Mouse (Mus musculus) layer of hippocampus, postnatal 14 days (tissue): Measurements from ENCODE around the gene Gm17606. TPM values are rescaled to one million over a fixed set of nuclear protein-coding genes. Genes with fewer than 3 reads are reported as not detected.
"Not testable (repeated sequence)": the region's sequence is repeated elsewhere in the genome, so short reads cannot be mapped to it uniquely, and the experiment has no call there.

Experiments used
- DNase-seq, 2 experiments: peaks; one replicate each; pipeline ENCODE4 v3.0.0; 2021 to 2022; ENCODE audit warnings: low spot score in 2 of 2, mixed read lengths in 1 of 2
- long read RNA-seq, 2 experiments: library from polyadenylated mRNA; stranded (forward); transcript quantifications; one replicate each; pipeline ENCODE4 v2.0.0; 2021
- total RNA-seq, 2 experiments: library from RNA; stranded (reverse); gene quantifications; 2 replicates each; pipeline ENCODE4 v1.2.3; 2021

The Gm17606 gene
- total RNA-seq: not detected
- long read RNA-seq, experiment 1: 0 reads
- long read RNA-seq, experiment 2: 0 reads

DNA sequence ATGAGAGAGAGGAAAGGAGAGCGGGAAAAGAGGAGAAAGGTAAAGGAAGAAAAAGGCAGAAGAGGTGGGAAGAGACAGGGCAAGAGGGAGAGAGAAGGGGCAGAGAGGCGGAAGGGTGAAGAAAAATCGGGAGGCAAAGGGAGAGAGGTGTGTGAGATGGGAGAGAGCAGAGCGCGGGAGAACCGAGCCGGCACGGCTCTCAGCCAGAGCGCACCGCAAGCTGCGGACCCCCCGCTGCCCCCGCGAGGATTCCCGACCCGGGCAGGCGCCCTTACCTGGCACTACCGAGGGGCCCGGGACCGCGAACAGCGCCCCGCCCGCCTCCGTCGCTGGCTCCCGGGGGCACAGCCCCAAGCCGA lies at the start of gene Gm17606:
TSS of gene Gm17606 (plus strand) at position 7 of the 359 bp plus-strand sequence.
- DNase-seq: no peak

DNA sequence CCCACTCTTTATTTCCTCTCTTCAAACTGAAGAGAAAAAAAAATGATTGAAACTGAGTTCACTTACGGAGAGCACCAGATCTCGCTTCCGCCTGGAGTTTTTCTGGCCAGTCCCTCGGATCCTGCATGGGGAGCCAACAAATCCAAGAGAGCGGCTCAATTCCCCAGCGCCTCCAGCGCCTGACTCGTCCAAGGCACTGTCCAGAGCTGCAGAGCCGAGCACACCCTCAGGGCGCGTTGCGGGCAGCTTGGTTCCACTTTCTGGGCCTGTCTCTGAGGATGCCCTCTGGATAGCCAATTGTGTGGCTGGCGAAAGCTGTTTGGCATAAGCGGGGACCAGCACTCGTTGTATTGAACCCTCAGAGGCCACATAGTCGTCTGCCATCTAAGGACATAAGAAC lies 49.7 kb upstream of the Gm17606 start:
- DNase-seq: no peak

DNA sequence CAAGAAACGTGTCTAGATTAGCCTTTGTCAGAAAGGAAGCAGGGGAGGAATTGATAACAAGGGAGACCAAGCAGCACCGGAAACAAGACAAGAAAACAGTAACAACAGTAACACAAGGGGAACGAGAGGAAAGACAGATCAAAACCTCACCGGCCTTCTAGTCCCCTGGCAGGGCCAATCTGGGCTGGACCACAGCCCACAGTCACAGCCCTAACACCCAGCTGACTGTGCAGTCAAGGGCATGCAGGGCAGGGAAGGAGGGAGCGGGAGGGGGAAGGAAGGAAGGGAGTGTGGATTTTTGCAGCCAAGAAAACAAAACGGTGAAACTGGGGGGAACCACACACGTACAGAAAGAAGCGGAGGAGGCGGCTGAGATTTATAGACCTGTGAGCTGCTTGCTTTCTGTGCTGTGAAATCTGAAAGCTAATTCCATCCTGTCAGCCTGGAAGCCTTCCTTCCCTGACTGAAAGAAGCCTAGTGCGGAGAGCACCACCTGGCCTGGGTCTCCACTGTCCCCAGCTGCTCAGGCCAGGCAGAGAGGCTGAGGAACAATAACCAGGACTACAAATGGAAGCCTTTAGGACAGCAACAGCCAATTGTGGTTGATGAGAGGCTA lies 48.3 kb upstream of the Gm17606 start:
- no peak for DNase-seq

DNA sequence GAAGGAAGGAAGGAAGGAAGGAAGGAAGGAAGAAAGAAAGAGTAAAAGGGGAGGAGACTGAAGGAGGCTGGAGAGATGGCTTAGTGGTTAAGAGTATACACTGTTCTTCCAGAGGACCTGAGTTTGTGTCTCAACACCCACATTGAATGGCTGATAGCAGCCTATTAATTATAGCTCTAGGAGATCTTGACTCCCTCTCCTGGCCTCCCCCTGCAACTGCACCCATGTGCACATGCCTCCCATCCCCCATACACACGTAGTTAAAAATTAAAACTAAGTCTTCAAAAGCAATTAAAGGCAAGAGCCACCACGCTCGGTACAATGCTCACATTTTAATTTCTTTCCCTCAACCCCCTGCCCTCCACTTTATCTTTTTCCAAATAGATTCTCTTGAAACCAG lies 46.7 kb upstream of the Gm17606 start:
- DNase-seq: no peak

DNA sequence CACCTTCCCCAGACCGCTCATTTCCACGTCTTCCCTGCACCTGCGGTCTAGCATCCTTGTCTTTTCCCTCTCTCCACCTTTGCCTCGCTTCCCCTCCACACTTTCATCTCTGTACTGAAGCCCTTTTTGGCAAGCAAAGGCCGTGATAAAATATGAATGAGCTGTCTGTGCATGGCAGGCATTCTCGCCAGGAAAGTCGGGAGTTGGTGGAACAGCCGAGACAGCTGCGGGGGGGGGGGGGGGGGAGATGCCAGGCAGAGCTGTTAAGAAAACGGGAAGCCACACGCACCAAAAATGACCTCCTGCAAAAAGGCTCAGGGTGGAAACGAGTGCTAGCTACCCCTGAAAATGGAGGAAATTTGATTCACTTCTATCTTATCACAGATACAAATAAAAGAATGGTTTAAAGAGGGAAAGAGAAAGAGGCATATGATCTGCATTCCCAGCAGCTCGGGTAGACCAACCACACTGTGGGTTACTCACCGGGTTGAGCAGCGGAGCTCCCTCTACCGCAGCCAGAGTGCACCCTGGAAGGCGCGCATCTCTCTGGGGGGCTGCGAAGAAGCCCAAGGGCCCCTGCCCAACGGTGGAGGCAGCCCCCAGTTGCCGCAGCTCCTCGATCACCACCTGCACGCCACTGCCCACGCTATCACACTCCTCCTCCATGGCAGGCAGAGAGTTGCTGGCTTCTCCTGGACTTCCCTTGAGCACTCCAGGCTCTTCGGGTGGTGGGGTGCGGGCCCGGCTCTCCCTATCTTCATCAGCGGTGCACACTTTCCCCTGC lies 45.9 kb upstream of the Gm17606 start:
- DNase-seq: no peak

DNA sequence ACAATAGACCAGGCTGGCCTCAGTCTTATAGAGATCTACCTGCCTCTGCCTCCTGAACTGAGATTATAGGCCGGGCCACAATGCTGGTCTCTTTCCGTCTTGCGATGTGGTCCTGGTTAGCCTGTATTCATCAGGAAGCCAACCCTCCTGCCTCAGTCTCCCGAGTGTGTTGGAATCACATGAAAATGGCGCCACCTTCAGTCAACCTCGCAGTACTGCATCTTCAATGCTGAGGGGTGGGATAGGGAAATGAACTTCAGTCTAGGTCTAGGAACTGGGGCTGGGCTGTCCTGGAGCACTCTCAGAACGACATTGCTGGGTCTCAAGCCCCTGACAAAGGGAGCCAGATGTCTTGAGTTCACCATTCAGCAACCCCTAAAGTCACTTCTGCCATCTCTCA lies 43.7 kb upstream of the Gm17606 start:
- DNase-seq: no peak

DNA sequence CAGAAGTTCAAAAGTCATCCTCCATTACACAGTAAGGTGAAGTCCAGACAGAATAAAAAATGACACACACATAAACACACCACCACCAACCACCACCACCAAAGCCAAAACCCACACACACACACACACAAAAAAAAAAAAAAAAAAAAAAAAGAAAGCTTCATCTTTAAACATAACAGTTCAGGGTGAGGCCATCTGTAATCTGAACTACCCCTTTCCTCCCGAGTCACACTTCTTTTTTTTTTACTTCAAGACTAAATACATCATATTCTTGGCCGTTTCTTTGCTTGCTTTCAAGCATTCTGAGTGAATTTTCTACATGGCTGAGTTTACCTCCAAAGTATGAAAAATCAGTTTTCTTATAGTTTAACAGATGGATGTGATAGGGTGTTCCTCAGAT lies 39.2 kb upstream of the Gm17606 start:
- no peak for DNase-seq

DNA sequence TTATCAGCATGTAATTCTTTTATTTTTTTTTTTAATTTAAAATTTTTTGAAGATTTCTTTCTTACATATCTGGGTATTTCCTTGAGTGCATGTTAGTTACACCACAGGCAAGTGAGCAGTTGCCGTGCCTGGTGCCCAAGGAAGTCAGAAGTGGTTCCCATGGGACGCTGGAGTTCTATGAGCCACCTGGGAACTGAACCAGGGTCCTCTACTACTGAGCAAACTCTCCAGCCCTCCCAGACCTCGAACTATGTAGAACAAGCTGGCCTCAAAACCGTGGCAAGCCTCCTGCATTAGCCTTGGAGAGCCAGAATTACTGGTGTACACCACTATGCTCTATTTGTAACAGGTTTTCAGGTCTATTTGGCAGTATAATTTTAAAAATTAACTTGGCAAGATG lies 38.1 kb upstream of the Gm17606 start:
- DNase-seq: no peak

DNA sequence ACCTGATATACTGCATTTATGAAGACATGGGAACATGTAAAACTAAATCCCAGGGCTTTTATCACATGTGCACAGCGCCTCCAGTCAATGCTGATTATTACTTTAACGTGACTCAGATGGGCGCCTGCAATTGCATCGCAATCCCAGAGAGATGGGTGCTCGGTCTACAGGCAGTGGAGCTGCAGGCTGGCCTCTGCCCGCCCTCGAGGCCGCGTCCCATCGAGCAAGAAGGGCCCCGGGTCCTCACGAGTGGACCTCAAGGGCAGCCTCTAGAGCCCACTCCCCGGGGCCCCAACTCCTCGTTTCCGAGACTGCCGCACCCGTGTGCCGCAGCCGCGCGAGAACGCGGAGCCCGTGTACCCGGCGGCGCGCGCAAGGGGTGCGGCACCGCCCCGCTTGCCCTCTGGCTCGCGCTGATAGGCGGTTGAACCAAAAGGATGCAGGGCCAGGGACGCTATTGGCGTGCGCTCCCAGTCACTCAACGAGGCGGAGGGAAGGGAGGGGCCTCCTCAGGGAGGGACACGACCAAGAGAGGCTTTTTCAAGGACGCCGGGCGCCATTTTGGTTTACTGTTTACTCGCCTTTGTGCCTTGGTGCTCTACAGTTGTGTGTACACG lies 37.6 kb upstream of the Gm17606 start:
- DNase-seq: peak; percentile 94 to 97

DNA sequence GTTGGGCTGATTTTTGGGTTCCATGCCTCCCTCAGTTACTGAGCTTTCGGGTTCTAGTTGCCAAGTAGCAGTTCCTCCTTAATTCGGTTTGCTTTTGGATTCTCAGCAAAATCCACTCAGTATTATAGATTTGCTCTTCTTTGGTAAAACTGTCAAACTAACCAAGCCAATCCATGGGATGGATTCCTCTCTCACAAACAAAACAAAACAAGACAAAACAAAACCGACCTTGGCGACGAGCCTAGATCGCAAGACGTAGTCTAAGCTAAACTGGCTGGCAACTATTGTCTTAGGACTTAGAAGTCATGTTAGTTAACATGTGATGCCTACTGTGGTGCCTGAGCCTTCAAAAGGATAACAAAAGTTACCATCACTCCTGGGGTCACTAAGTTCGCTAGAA lies 37.1 kb upstream of the Gm17606 start:
- no peak for DNase-seq

DNA sequence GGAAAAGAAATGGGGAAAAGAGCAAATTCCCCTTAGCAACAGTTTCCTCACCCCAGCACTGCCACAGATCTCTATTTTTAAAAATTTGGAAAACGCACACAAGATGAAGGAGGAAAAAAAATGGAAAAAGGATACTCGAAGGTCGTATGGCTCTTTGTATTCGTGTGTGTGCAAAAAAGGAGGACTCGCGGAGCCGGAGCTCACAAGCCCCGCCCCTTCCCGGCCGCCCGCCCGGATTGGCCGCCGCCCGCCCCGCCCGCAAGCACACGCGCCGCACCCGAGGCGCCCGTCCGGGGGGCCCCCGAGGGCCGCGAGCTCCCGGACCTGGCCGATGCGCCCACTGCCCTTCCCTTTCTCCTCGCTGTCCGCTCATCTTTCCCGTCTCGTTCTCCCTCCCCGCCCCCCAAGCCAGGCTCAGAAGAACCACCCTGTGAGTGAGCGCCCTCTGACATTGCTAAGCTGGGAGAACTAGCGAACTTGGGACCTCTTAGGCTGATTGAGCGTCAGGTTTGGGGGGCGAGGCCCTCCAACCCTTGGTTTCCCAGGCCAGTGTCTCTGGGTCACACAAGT lies 34.9 kb upstream of the Gm17606 start, which contains the start of gene 4931414P19Rik:
TSS of gene 4931414P19Rik (minus strand) at position 242 of the 570 bp plus-strand sequence.
- peak; percentile 55 to 63 for DNase-seq

DNA sequence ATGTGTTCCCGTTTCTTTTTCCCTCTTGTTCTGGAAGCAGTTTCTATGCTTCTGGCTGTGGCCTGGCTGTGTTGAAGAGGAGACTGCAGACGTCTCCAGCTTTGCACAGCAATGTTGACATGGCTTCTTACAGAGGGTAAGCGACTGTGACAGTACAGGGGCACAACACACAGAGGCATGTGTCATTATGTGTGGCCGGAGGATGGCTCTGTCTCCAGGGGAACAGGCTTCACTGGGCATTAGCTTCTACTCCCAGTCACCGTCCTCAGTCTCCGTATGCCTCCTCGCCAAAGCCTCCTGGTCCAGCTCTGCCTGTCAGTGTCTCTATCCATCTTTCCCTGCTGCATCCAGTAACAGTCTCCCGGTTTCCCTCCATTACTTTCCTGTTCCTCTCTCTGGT lies 33.5 kb upstream of the Gm17606 start:
- DNase-seq: no peak

DNA sequence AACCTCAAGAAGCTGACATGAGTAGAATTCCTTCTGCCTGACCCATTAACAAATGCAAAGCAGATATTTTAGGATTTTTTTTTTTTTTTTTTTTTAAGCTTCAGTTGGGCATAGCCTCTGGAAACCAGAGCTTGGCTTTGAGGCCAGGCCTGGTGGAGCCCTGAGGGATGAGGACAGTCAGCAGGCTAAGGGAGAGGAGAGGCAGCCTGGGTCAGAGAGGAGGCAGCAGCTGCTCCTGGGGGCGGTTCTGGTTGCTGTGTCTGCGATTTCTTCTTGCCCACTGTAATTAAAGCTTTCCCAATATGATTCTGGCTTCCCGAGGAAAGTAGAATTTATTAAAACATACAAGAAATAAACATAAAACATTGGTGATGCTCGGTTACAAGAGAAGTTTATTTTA lies 31.5 kb upstream of the Gm17606 start:
- DNase-seq: no peak

DNA sequence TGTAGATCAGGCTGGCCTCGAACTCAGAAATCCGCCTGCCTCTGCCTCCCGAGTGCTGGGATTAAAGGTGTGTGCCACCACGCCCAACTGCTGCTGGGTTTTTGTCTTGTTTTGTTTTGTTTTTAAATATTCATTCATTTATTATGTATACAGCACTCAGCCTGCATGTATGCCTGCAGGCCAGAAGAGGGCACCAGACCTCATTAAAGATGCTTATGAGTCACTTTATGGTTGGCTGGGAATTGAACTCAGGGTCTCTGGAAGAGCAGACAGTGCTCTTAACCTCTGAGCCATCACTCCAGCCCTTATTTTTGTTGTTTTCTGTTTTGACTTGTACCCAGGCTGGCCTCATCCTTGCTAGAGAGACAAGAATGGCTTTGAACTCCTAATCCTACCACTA lies 30.8 kb upstream of the Gm17606 start:
- DNase-seq: no peak

DNA sequence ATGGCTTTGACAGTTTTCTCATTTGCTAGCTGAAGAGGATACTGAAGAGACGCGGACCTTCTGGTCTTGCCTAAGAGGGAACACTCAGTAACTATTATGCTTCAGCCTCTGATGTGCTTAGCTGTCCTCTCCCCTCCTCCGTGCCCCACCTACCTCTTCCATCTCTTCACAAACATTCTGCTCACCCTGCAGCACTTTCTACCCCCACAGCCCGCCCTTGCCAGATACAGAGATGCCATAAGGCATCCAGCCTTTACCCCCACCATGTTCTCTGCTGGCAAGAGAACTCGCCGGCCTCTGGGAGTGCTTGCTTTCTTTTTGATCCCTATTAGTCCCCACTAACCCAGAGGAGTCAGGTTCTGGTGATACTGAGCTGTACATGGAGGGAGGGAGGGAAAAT lies 30.1 kb upstream of the Gm17606 start:
- peak; percentile 51 to 59 for DNase-seq

DNA sequence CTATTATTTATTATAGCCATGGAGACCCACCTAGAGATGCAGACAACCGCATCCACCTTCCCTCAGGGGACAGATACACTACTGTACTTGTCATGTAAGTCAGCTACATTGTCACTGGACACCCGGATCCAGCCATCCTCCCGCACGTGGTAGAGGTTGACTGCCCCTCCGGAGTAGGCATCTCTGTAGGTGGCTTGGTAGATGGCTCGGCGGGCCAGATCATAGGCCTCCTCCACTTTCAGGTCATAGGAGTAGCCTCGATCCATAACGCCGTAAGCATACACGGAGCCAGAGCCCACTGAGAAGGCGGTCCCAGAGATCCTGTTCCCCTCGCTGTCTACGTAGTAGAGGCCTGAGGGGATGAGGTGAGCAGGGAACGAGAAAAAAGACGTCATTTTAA lies 26.6 kb upstream of the Gm17606 start:
- DNase-seq: not testable (repeated sequence)

DNA sequence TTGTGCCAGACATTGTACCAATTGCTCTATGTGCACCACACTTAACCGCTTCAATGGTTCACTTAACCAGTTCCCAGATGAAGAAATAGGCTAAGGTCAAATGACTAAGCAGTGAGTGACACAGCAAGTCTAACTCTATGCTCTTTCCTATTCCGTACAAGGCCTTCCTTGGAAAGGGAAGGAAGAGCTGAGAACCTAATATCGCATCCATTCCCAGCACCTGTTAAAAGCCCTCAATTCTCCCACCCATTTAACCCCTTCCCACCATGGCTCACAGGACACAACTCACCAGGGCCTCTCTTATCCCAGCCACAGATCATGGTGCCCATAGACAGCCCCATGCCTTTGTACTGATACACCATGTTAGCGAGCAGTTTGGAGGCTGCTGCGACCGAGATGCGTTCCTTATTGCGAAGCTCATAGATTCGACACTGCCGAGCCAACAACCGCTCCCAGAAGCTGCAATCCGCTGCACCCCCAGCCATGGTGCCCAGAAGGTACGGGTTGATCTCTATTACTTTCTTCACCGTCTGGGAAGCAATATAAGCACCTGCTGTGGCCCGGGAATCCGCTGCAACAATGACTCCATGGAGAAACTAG lies 24.4 kb upstream of the Gm17606 start:
- DNase-seq: no peak

DNA sequence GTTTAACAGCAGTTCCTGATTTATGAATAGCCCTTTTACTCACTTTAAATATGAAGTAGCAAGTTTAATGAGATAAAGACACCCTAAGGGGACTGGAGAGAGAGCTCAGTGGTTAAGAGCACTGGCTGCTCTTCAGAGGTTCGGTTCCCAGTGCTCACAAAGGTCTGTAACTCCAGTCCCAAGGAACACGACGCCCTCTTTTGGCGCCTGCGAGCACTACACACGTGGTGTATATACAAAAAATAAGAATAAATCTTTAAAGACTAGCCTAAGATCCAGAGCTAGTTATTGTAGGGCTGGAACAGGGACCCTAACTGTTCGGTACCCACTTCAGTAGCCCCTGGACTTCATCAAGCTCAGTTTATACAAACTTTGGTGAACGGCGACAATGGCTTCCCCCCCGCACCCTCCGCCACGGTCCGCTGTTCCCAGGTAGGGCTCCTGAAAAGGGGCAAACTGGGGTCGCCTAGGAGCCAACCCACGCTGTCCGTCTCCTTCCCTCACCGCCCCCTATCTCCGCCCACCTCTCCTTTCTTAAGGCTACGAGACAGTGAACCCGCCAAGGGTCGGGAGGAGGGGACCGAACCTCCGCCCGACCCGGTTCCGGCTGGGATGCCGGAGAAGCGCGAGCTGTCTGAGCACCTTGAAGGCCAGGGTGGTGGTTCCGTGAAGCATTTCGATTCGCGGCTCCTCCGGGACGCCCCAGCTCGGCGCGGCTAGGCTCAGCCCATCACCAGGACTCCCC lies 23.4 kb upstream of the Gm17606 start:
- no peak for DNase-seq

DNA sequence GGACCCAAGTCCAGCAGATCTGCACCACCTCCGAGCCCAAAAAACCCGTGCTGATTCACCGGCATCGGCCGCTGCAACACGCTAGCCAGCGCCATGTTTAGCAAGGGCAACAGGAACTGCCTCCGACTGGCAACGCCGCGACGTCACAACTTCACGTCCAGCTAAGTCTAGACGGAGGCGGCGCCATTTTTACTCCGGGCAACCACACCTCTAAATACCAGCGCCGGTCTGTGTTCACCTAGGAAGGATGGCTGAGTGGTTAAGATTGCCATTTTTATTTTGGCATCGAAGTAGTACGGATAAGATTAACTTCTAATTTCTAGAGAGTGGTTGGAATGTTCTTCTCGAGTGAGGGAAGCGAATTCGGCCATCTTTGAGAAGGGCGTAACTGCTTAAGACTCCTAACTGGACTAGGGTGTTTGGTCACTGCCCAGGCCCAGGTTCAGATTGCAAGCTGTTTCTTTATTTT lies 22.8 kb upstream of the Gm17606 start, which contains the start of gene Psmb5:
TSS of gene Psmb5 (minus strand) at position 126 of the 469 bp plus-strand sequence.
- DNase-seq: peak; percentile 92 to 95

DNA sequence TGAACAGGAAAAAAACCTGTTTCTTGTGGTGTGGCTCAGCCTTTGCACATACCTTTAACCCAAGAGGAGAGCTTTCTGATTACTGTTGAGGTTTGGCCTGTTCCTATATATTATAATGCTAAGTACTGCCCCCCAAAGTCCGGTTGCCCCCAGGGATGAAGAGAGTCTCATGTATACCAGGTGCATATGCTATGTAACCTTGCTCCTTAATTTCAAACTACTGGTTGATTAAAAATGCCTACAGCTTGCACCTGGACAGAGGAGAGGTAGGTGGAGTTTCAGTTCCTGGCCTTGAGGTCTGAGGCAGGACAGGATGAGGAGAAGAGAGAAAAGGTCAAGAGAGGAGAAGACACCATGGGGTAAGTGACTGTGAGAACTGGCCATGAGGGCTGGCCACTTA lies 19.6 kb upstream of the Gm17606 start, which contains the start of gene Psmb11:
TSS of gene Psmb11 (plus strand) at position 301 of the 400 bp plus-strand sequence.
- no peak for DNase-seq

DNA sequence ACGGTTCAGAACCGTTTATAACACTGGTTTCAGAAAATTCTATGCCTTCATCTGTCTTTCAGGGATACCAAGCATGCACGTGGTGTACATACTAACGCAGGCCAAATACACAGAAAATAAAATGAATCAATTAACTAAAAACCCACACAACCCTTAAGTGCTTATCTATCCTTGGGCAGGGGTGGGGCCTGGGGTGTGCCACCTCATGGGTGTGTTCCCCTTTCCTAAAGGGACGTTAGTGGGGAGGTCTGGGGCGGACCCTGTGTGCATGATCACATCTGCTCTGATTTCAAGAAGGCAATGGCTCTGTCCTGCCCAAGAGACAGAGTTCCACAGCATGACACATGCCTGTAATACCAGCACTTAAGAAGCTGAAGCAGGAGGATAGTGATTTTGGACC lies 17.4 kb upstream of the Gm17606 start:
- no peak for DNase-seq
